Mouse (Mus musculus): ENCODE measurements around the gene Hes5.
A peak's percentile ranks its signal among the peaks of the same experiment; 100 is the strongest.

The Hes5 gene

GRCm38 (mm10) chr4:154963901-154964580 lies 3.3 kb downstream of the Hes5 start, which contains the start of gene Pank4:
Gene Pank4 (plus strand): TSS chr4:154964123.
- peak; percentile 84 for DNase-seq (ENCODE audit: extremely low read depth, insufficient read length, low spot score)

- no peak for DNase-seq (ENCODE audit: extremely low read depth, insufficient read length, low spot score)
These were observed 4.0 kb downstream of the Hes5 start for GRCm38 (mm10) chr4:154964581-154965235.

GRCm38 (mm10) chr4:154965856-154966255 lies 5.1 kb downstream of the Hes5 start:
- no peak for DNase-seq (ENCODE audit: extremely low read depth, insufficient read length, low spot score)

GRCm38 (mm10) chr4:154967173-154967572 lies 6.5 kb downstream of the Hes5 start:
- no peak for DNase-seq (ENCODE audit: extremely low read depth, insufficient read length, low spot score)

GRCm38 (mm10) chr4:154972546-154972945 lies 11.8 kb downstream of the Hes5 start:
- no peak for DNase-seq (ENCODE audit: extremely low read depth, insufficient read length, low spot score)

- no peak for DNase-seq (ENCODE audit: extremely low read depth, insufficient read length, low spot score)
These were observed 13.5 kb downstream of the Hes5 start for GRCm38 (mm10) chr4:154974163-154974611.

- no peak for DNase-seq (ENCODE audit: extremely low read depth, insufficient read length, low spot score)
These were observed 19.4 kb downstream of the Hes5 start for GRCm38 (mm10) chr4:154980110-154980509.

GRCm38 (mm10) chr4:154981076-154981475 lies 20.4 kb downstream of the Hes5 start:
- DNase-seq (ENCODE audit: extremely low read depth, insufficient read length, low spot score) = no peak

- no peak for DNase-seq (ENCODE audit: extremely low read depth, insufficient read length, low spot score)
These were observed 20.8 kb downstream of the Hes5 start for GRCm38 (mm10) chr4:154981530-154981929.

GRCm38 (mm10) chr4:154982247-154983120 lies 21.8 kb downstream of the Hes5 start:
- no peak for DNase-seq (ENCODE audit: extremely low read depth, insufficient read length, low spot score)

GRCm38 (mm10) chr4:154983767-154984166 lies 23.0 kb downstream of the Hes5 start:
- DNase-seq (ENCODE audit: extremely low read depth, insufficient read length, low spot score) = no peak

- no peak for DNase-seq (ENCODE audit: extremely low read depth, insufficient read length, low spot score)
These were observed 24.5 kb downstream of the Hes5 start for GRCm38 (mm10) chr4:154985151-154985777.

GRCm38 (mm10) chr4:154986096-154986495 lies 25.4 kb downstream of the Hes5 start:
- peak; percentile 32 for DNase-seq (ENCODE audit: extremely low read depth, insufficient read length, low spot score)

- no peak for DNase-seq (ENCODE audit: extremely low read depth, insufficient read length, low spot score)
These were observed 26.0 kb downstream of the Hes5 start for GRCm38 (mm10) chr4:154986750-154987149.

GRCm38 (mm10) chr4:154994876-154995275 lies 34.2 kb downstream of the Hes5 start:
- DNase-seq (ENCODE audit: extremely low read depth, insufficient read length, low spot score) = no peak

- DNase-seq (ENCODE audit: extremely low read depth, insufficient read length, low spot score) = no peak
These were observed 35.9 kb downstream of the Hes5 start for GRCm38 (mm10) chr4:154996572-154997154.

- DNase-seq (ENCODE audit: extremely low read depth, insufficient read length, low spot score) = no peak
These were observed 38.7 kb downstream of the Hes5 start for GRCm38 (mm10) chr4:154999379-154999778.

GRCm38 (mm10) chr4:155005278-155005677 lies 44.6 kb downstream of the Hes5 start:
- DNase-seq (ENCODE audit: extremely low read depth, insufficient read length, low spot score) = no peak

- no peak for DNase-seq (ENCODE audit: extremely low read depth, insufficient read length, low spot score)
These were observed 45.6 kb downstream of the Hes5 start for GRCm38 (mm10) chr4:155006296-155006695.

- DNase-seq (ENCODE audit: extremely low read depth, insufficient read length, low spot score) = no peak
These were observed 46.9 kb downstream of the Hes5 start for GRCm38 (mm10) chr4:155007641-155008040.

All from 3134 (cell line).